Mouse (Mus musculus) limb, embryonic 13.5 days (tissue): ENCODE measurements around the gene Pcnx3. TPM values are rescaled to one million over a fixed set of nuclear protein-coding genes. Genes with fewer than 3 reads are reported as not detected.

Experiments used
- ATAC-seq: fragments of 200-750 bp; cut with Nextera tagmentation; 2 replicates; pipeline ENCODE4 v1.8.0; 2017; ENCODE audit warnings: low read depth, moderate number of reproducible peaks, moderate TSS enrichment; ENCODE audit not compliant: low FRiP score
- H3K27ac ChIP-seq: fragments of 300-500 bp; sonication (generic); 2 replicates; pipeline ENCODE4 v1.5.1; 2015; ENCODE audit warnings: inconsistent platforms, mild to moderate bottlenecking, moderate library complexity
- H3K27me3 ChIP-seq: fragments of 300-500 bp; sonication (generic); 2 replicates; pipeline ENCODE4 v1.6.1; 2015; ENCODE audit warnings: mild to moderate bottlenecking, inconsistent platforms
- H3K36me3 ChIP-seq: fragments of 300-500 bp; sonication (generic); 2 replicates; pipeline ENCODE4 v1.6.1; 2015; ENCODE audit warnings: inconsistent platforms, mild to moderate bottlenecking, moderate library complexity
- H3K4me1 ChIP-seq: fragments of 300-500 bp; sonication (generic); 2 replicates; pipeline ENCODE4 v1.6.1; 2015; ENCODE audit warnings: inconsistent platforms
- H3K4me2 ChIP-seq: fragments of 300-500 bp; sonication (generic); replicated peaks from 2 replicates; pipeline ENCODE4 v1.6.1; 2015; ENCODE audit warnings: inconsistent platforms, mild to moderate bottlenecking, moderate library complexity
- H3K4me3 ChIP-seq: fragments of 300-500 bp; sonication (generic); 2 replicates; pipeline ENCODE4 v1.5.1; 2015; ENCODE audit warnings: moderate library complexity, mild to moderate bottlenecking, inconsistent platforms
- H3K9ac ChIP-seq: fragments of 300-500 bp; sonication (generic); 2 replicates; pipeline ENCODE4 v1.6.1; 2015; ENCODE audit warnings: mild to moderate bottlenecking, inconsistent platforms
- H3K9me3 ChIP-seq: fragments of 300-500 bp; sonication (generic); 2 replicates; pipeline ENCODE4 v1.6.1; 2016; ENCODE audit warnings: inconsistent platforms
- WGBS: fragments of 180-500 bp; shearing (Covaris S2); methylation state at CpG from one replicate; pipeline ENCODE4 v1.1.7; 2015; 5-methylcytosine and 5-hydroxymethylcytosine counted together
- polyA plus RNA-seq: library from polyadenylated mRNA; unstranded; fragments of >200 nt; fragmentation: Nextera tagmentation; extraction: Ambion mirVana; gene quantifications from 2 replicates; pipeline ENCODE4 v1.2.1, GENCODE M21; 2015

Gene Pcnx3
- polyA plus RNA-seq, 1 experiment from 2014 or later, result 28.7 TPM

GRCm38 (mm10) chr19:5710581-5710980 lies 21.9 kb upstream of the Pcnx3 start:
- no peaks in the 10 kb centered on the region for H3K27me3 ChIP-seq
- H3K9me3 ChIP-seq, result no peaks in the 10 kb centered on the region
- peaks cover 20% of the 10 kb centered on the region for H3K4me1 ChIP-seq
- no peak overlapping the region for H3K4me2 ChIP-seq
- no peak overlapping the region for H3K4me3 ChIP-seq
- no peak overlapping the region for H3K9ac ChIP-seq
- no peak for ATAC-seq
- WGBS, result 83% methylated on average over 8 of the region's 8 CpGs
- no peak overlapping the region for H3K27ac ChIP-seq
- H3K36me3 ChIP-seq, result peaks cover 72% of the 10 kb centered on the region

- Histone ChIP-seq H3K4me3 (no peak overlapping the region), H3K27ac (no peak overlapping the region), H3K9ac (no peak overlapping the region), H3K27me3 (no peaks in the 10 kb centered on the region), H3K36me3 (peaks cover 68% of the 10 kb centered on the region), H3K4me1 (peaks cover 24% of the 10 kb centered on the region), H3K4me2 (no peak overlapping the region), H3K9me3 (no peaks in the 10 kb centered on the region)
- 93% methylated on average over 6 of the region's 6 CpGs for WGBS
- no peak for ATAC-seq
These were observed 21.4 kb upstream of the Pcnx3 start for GRCm38 (mm10) chr19:5710068-5710467.

GRCm38 (mm10) chr19:5704801-5705571 lies 16.3 kb upstream of the Pcnx3 start:
- 42% methylated on average over 10 of the region's 10 CpGs for WGBS
- H3K27ac ChIP-seq, result peak overlapping the region; percentile 58; the same call in 1 of the 2 replicates
- no peaks in the 10 kb centered on the region for H3K9me3 ChIP-seq
- peak overlapping the region; percentile 0 for H3K9ac ChIP-seq
- H3K4me1 ChIP-seq, result peaks cover 12% of the 10 kb centered on the region
- peak; percentile 69; the same call in 1 of the 2 replicates for ATAC-seq
- H3K27me3 ChIP-seq, result no peaks in the 10 kb centered on the region
- H3K4me2 ChIP-seq, result no peak overlapping the region
- H3K36me3 ChIP-seq, result peaks cover 72% of the 10 kb centered on the region
- H3K4me3 ChIP-seq, result no peak overlapping the region

GRCm38 (mm10) chr19:5704163-5704800 lies 15.6 kb upstream of the Pcnx3 start, which contains the start of gene Kcnk7:
Gene Kcnk7 (plus strand): TSS chr19:5704367.
- Histone ChIP-seq H3K4me1 (peaks cover 12% of the 10 kb centered on the region), H3K9me3 (no peaks in the 10 kb centered on the region), H3K4me2 (no peak within 1 kb of the TSS), H3K9ac (peak within 1 kb of the TSS; percentile 0; the same call in 1 of the 2 replicates), H3K36me3 (peaks cover 73% of the 10 kb centered on the region), H3K27ac (peak within 1 kb of the TSS; percentile 58; the same call in 1 of the 2 replicates), H3K4me3 (no peak within 1 kb of the TSS), H3K27me3 (no peaks in the 10 kb centered on the region)
- WGBS, result 73% methylated on average over 17 of the region's 17 CpGs
- 0 out of 2 replicates have a peak, but pooled peaks have one; percentile 11 for ATAC-seq

GRCm38 (mm10) chr19:5695849-5696462 lies 7.2 kb upstream of the Pcnx3 start:
- Histone ChIP-seq H3K9me3 (no peaks in the 10 kb centered on the region), H3K4me3 (0 out of 2 replicates have a peak overlapping the region, but pooled peaks have one; percentile 19), H3K9ac (peak overlapping the region; percentile 45; the same call in 1 of the 2 replicates), H3K4me2 (peak overlapping the region; percentile 52), H3K27ac (no peak overlapping the region), H3K4me1 (peaks cover 39% of the 10 kb centered on the region), H3K36me3 (peaks cover 97% of the 10 kb centered on the region), H3K27me3 (no peaks in the 10 kb centered on the region)
- 17% methylated on average over 41 of the region's 41 CpGs for WGBS
- no peak for ATAC-seq

GRCm38 (mm10) chr19:5693801-5694200 lies 5.1 kb upstream of the Pcnx3 start:
- no peaks in the 10 kb centered on the region for H3K27me3 ChIP-seq
- no peak overlapping the region for H3K4me3 ChIP-seq
- peak overlapping the region; percentile 99; the same call in 1 of the 2 replicates for H3K4me2 ChIP-seq
- 94% methylated on average over 6 of the region's 6 CpGs for WGBS
- ATAC-seq, result no peak
- H3K9ac ChIP-seq, result 0 out of 2 replicates have a peak overlapping the region, but pooled peaks have one; percentile 8
- peaks cover 80% of the 10 kb centered on the region for H3K36me3 ChIP-seq
- H3K9me3 ChIP-seq, result no peaks in the 10 kb centered on the region
- no peak overlapping the region for H3K27ac ChIP-seq
- H3K4me1 ChIP-seq, result peaks cover 48% of the 10 kb centered on the region

GRCm38 (mm10) chr19:5692913-5693396 lies 4.2 kb upstream of the Pcnx3 start:
- peaks cover 72% of the 10 kb centered on the region for H3K36me3 ChIP-seq
- peaks cover 50% of the 10 kb centered on the region for H3K4me1 ChIP-seq

GRCm38 (mm10) chr19:5692086-5692912 lies 3.6 kb upstream of the Pcnx3 start:
- Histone ChIP-seq H3K9ac (peak overlapping the region; percentile 95), H3K4me1 (peaks cover 56% of the 10 kb centered on the region), H3K27ac (peak overlapping the region; percentile 95), H3K4me3 (peak overlapping the region; percentile 72), H3K36me3 (peaks cover 65% of the 10 kb centered on the region), H3K27me3 (no peaks in the 10 kb centered on the region), H3K9me3 (no peaks in the 10 kb centered on the region), H3K4me2 (peak overlapping the region; percentile 99)
- ATAC-seq, result no peak
- 64% methylated on average over 10 of the region's 10 CpGs for WGBS

More at GRCm38 (mm10) chr19:5692913-5693396, 4.2 kb upstream of the Pcnx3 start:
- Histone ChIP-seq H3K4me2 (peak overlapping the region; percentile 99), H3K9me3 (no peaks in the 10 kb centered on the region), H3K4me3 (peak overlapping the region; percentile 72), H3K27me3 (no peaks in the 10 kb centered on the region), H3K27ac (no peak overlapping the region), H3K9ac (peak overlapping the region; percentile 95)
- 80% methylated on average over 10 of the region's 10 CpGs for WGBS
- ATAC-seq, result no peak

- peak overlapping the region; percentile 99 for H3K4me2 ChIP-seq
- WGBS, result 89% methylated on average over 5 of the region's 5 CpGs
- H3K4me3 ChIP-seq, result peak overlapping the region; percentile 72
- H3K4me1 ChIP-seq, result peaks cover 60% of the 10 kb centered on the region
- peak overlapping the region; percentile 95 for H3K9ac ChIP-seq
- H3K36me3 ChIP-seq, result peaks cover 58% of the 10 kb centered on the region
- peak overlapping the region; percentile 95; the same call in 1 of the 2 replicates for H3K27ac ChIP-seq
- no peak for ATAC-seq
- H3K9me3 ChIP-seq, result no peaks in the 10 kb centered on the region
- no peaks in the 10 kb centered on the region for H3K27me3 ChIP-seq
These were observed 2.9 kb upstream of the Pcnx3 start for GRCm38 (mm10) chr19:5691601-5692000.

- WGBS, result 69% methylated on average over 15 of the region's 15 CpGs
- ATAC-seq, result no peak
- H3K27me3 ChIP-seq, result no peaks in the 10 kb centered on the region
- peak overlapping the region; percentile 95; the same call in 1 of the 2 replicates for H3K27ac ChIP-seq
- H3K9me3 ChIP-seq, result no peaks in the 10 kb centered on the region
- peaks cover 53% of the 10 kb centered on the region for H3K4me1 ChIP-seq
- peak overlapping the region; percentile 95 for H3K9ac ChIP-seq
- H3K36me3 ChIP-seq, result peaks cover 58% of the 10 kb centered on the region
- peak overlapping the region; percentile 72 for H3K4me3 ChIP-seq
- H3K4me2 ChIP-seq, result peak overlapping the region; percentile 99
These were observed 1.6 kb upstream of the Pcnx3 start for GRCm38 (mm10) chr19:5690343-5690735.
